Mouse (Mus musculus): ENCODE measurements at regions not wholly inside any gene's neighbourhood (a gene's known extent, or its start where the extent isn't known, plus 50 kb on each side); places are given as distances from the start of the nearest gene placed in this dataset.

- no peak for ATAC-seq (replicated peaks; ENCODE audit: low read depth, poor library complexity, severe bottlenecking)
These were observed 230.6 kb downstream of the Cbln4 start for GRCm38 (mm10) chr2:171812701-171813100.

GRCm38 (mm10) chr2:171805376-171805775, 237.9 kb downstream of the Cbln4 start:
- ATAC-seq (replicated peaks; ENCODE audit: low read depth, poor library complexity, severe bottlenecking), result no peak

- ATAC-seq (replicated peaks; ENCODE audit: low read depth, poor library complexity, severe bottlenecking), result no peak
These were observed 242.6 kb downstream of the Cbln4 start for GRCm38 (mm10) chr2:171800511-171801268.

GRCm38 (mm10) chr2:171799351-171799750, 243.9 kb downstream of the Cbln4 start:
- ATAC-seq (replicated peaks; ENCODE audit: low read depth, poor library complexity, severe bottlenecking), result no peak

- no peak for ATAC-seq (replicated peaks; ENCODE audit: low read depth, poor library complexity, severe bottlenecking)
These were observed 252.6 kb downstream of the Cbln4 start for GRCm38 (mm10) chr2:171790686-171791085.

GRCm38 (mm10) chr2:171766193-171766930, 276.9 kb downstream of the Cbln4 start:
- ATAC-seq (replicated peaks; ENCODE audit: low read depth, poor library complexity, severe bottlenecking), result no peak

GRCm38 (mm10) chr2:171765071-171765470, 278.2 kb downstream of the Cbln4 start:
- ATAC-seq (replicated peaks; ENCODE audit: low read depth, poor library complexity, severe bottlenecking), result no peak

- no peak for ATAC-seq (replicated peaks; ENCODE audit: low read depth, poor library complexity, severe bottlenecking)
These were observed 289.8 kb downstream of the Cbln4 start for GRCm38 (mm10) chr2:171753502-171753901.

GRCm38 (mm10) chr2:171747162-171747561, 296.1 kb downstream of the Cbln4 start:
- no peak for ATAC-seq (replicated peaks; ENCODE audit: low read depth, poor library complexity, severe bottlenecking)

GRCm38 (mm10) chr2:171743111-171743510, 300.2 kb downstream of the Cbln4 start:
- ATAC-seq (replicated peaks; ENCODE audit: low read depth, poor library complexity, severe bottlenecking), result no peak

GRCm38 (mm10) chr2:171742706-171743105, 300.6 kb downstream of the Cbln4 start:
- ATAC-seq (replicated peaks; ENCODE audit: low read depth, poor library complexity, severe bottlenecking), result no peak

GRCm38 (mm10) chr2:171737761-171738160, 305.5 kb downstream of the Cbln4 start:
- no peak for ATAC-seq (replicated peaks; ENCODE audit: low read depth, poor library complexity, severe bottlenecking)

- ATAC-seq (replicated peaks; ENCODE audit: low read depth, poor library complexity, severe bottlenecking), result no peak
These were observed 308.2 kb downstream of the Cbln4 start for GRCm38 (mm10) chr2:171735061-171735490.

GRCm38 (mm10) chr2:171734634-171734987, 308.7 kb downstream of the Cbln4 start:
- no peak for ATAC-seq (replicated peaks; ENCODE audit: low read depth, poor library complexity, severe bottlenecking)

GRCm38 (mm10) chr2:171733965-171734633, 309.2 kb downstream of the Cbln4 start:
- ATAC-seq (replicated peaks; ENCODE audit: low read depth, poor library complexity, severe bottlenecking), result no peak

- ATAC-seq (replicated peaks; ENCODE audit: low read depth, poor library complexity, severe bottlenecking), result no peak
These were observed 324.0 kb downstream of the Cbln4 start for GRCm38 (mm10) chr2:171719269-171719668.

GRCm38 (mm10) chr2:171718855-171719254, 324.4 kb downstream of the Cbln4 start:
- ATAC-seq (replicated peaks; ENCODE audit: low read depth, poor library complexity, severe bottlenecking), result no peak

GRCm38 (mm10) chr2:171712816-171713570, 330.3 kb downstream of the Cbln4 start:
- ATAC-seq (replicated peaks; ENCODE audit: low read depth, poor library complexity, severe bottlenecking), result no peak

- no peak for ATAC-seq (replicated peaks; ENCODE audit: low read depth, poor library complexity, severe bottlenecking)
These were observed 349.7 kb downstream of the Cbln4 start for GRCm38 (mm10) chr2:171693526-171693925.

- ATAC-seq (replicated peaks; ENCODE audit: low read depth, poor library complexity, severe bottlenecking), result no peak
These were observed 352.5 kb downstream of the Cbln4 start for GRCm38 (mm10) chr2:171690781-171691180.

Data from common myeloid progenitor, adult 5-6 weeks (primary cell).